Mouse (Mus musculus) R1 (cell line): Measurements from ENCODE around the gene Ly6g5c.

Experiments
- DNase-seq: peaks from one replicate; pipeline ENCODE4 v3.0.0-alpha.2; 2018; ENCODE audit warnings: low read depth, low spot score

Ly6g5c gene

GRCm38 (mm10) chr17:35108097-35108496 lies at the start of gene Ly6g5c:
TSS of gene Ly6g5c (plus strand) at chr17:35108279.
- DNase-seq = no peak

- no peak for DNase-seq
These were observed 49.8 kb upstream of the Ly6g5c start for GRCm38 (mm10) chr17:35058316-35058715.

GRCm38 (mm10) chr17:35058911-35059892 lies 48.9 kb upstream of the Ly6g5c start, which contains the start of gene Ddah2:
TSS of gene Ddah2 (plus strand) at chr17:35059035.
- peak; percentile 90 for DNase-seq

- no peak for DNase-seq
These were observed 48.0 kb upstream of the Ly6g5c start for GRCm38 (mm10) chr17:35060071-35060470.

- peak; percentile 73 for DNase-seq
These were observed 47.3 kb upstream of the Ly6g5c start for GRCm38 (mm10) chr17:35060737-35061297.

- DNase-seq = peak; percentile 36
These were observed 46.8 kb upstream of the Ly6g5c start for GRCm38 (mm10) chr17:35061299-35061698.

- no peak for DNase-seq
These were observed 44.6 kb upstream of the Ly6g5c start for GRCm38 (mm10) chr17:35063466-35063865.

GRCm38 (mm10) chr17:35064378-35064877 lies 43.7 kb upstream of the Ly6g5c start:
- DNase-seq = no peak

GRCm38 (mm10) chr17:35064951-35065947 lies 42.8 kb upstream of the Ly6g5c start, which contains the start of gene Ly6g6c:
TSS of gene Ly6g6c (plus strand) at chr17:35065388.
- peak; percentile 94 for DNase-seq

GRCm38 (mm10) chr17:35066084-35066483 lies 42.0 kb upstream of the Ly6g5c start, which contains the start of gene Mpig6b:
TSS of gene Mpig6b (minus strand) at chr17:35066184.
- DNase-seq = no peak

GRCm38 (mm10) chr17:35068213-35068914 lies 39.7 kb upstream of the Ly6g5c start:
- no peak for DNase-seq

GRCm38 (mm10) chr17:35070556-35071229 lies 37.4 kb upstream of the Ly6g5c start:
- no peak for DNase-seq

- DNase-seq = no peak
These were observed 36.6 kb upstream of the Ly6g5c start for GRCm38 (mm10) chr17:35071454-35071853.

- DNase-seq = no peak
These were observed 34.0 kb upstream of the Ly6g5c start for GRCm38 (mm10) chr17:35074097-35074496.

GRCm38 (mm10) chr17:35076507-35077176 lies 31.4 kb upstream of the Ly6g5c start, which contains the start of gene Ly6g6e:
TSS of gene Ly6g6e (plus strand) at chr17:35076902.
- peak; percentile 74 for DNase-seq

GRCm38 (mm10) chr17:35077285-35077684 lies 30.8 kb upstream of the Ly6g5c start:
- DNase-seq = peak; percentile 40

GRCm38 (mm10) chr17:35077786-35078233 lies 30.3 kb upstream of the Ly6g5c start, which contains the start of gene Ly6g6d:
TSS of gene Ly6g6d (minus strand) at chr17:35078065.
- DNase-seq = no peak

- no peak for DNase-seq
These were observed 28.3 kb upstream of the Ly6g5c start for GRCm38 (mm10) chr17:35079778-35080177.

- DNase-seq = no peak
These were observed 27.8 kb upstream of the Ly6g5c start for GRCm38 (mm10) chr17:35080248-35080647.
